Mouse (Mus musculus) right cerebral cortex, postnatal 10 days (tissue): ENCODE measurements around the gene Dlx2.

Experiments used
- DNase-seq, 2 experiments: peaks; one replicate each; pipeline ENCODE4 v3.0.0; 2021; ENCODE audit warnings: low spot score in 2 of 2

The Dlx2 gene

DNA sequence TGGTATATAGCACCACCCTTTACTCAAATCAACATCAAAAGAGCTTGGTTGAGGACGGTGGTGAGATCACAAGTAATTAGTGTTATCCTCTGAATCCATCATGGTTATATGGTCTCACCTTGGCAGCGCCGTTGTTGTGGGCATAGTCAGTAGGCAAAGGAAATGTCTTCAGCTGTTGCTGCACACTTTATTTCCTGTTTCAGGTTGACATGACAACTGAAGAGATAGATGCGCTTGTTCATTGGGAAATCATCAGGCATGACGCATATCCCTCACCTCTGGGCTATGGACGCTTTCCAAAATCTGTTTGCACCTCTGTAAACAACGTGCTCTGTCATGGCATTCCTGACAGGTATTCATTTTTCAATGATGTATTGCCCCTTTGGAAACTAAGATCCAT lies 35.3 kb downstream of the Dlx2 start:
- peak in 1 of 2 experiments; percentile 11 for DNase-seq

- no peak for DNase-seq
Observed at GRCm38 (mm10) chr2:71504852-71505251, 41.7 kb downstream of the Dlx2 start.

DNA sequence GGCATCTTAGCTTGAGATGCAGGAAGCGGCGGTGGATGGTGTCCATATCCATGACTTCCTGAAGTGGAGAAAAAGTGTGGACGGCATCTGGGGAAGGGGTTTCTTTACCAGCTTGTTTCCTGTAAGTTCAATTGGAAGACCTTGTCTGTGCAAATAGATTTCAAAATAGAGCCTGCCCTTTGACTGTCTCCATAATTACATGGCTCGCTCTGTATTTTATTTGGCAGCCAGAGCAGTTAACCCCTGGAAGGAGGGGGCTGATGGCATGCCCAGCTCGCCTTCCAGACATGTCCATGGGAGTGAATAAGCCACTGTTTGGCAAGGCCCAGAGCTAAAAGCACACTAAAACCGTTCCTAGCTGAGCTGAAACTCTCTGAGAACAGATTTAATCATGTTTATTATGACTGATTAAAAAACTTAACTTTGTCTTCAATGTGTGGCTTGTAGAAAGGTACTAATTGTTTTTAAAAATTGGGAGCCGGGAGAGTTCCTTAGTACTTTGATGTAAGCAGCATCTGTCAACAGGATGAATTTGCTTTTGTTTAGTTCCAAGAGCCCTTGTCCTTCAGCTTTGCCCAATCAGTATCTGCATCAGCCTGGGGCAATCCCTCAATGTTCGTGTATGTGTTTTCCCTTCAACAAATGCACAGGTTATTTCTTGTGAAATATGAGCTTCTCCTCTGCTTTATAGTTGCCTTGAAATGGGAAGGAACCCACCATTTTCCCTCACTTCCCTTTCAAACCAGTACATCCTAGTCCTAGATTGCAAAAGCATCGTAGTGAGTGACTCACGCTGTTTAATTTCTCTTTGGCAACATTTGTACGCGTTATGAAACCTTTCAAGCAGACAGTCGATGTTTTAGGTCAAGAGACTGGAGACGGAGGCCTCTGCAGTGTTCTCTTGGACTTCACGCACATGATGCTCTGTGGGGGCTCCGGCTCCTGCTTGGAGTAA lies 47.0 kb downstream of the Dlx2 start:
- no peak for DNase-seq

DNA sequence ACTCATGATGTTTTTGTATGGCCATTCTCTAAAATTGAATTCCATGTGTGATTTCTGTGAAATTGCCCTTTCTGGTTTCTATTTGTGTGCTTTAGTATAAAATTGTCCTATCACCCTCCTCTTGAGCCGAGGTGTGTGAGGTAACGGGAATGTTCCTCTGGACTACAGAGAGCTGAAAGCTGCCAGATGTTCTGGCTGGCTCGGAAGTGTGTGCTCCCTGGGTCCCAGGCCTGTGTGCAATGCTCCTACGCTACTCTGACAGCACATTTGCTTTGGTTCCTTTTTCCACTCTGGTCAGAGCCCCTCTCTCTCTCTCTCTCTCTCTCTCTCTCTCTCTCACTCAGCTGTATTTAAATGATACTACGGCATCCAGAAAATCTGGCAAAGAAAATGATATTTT lies 49.4 kb downstream of the Dlx2 start:
- no peak for DNase-seq

DNA sequence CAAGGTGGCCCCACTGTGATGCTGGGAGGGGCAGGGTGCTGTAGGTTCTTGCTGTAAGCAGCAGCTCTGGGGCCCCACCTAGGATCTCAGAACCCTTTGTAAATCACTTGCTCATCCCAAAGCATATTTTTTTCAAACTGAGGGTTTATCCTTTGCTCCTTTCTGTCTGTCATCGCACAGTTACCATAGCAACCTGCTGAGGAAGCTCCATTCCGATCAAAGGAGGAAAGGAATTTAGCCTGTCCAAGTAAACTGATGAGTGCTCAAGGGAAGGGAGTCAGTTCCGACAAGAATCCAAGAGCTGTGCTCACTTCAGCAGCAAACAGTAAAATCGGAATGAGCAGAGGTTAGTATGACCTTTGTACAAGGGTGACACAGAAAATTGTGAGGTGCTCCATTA lies 51.6 kb downstream of the Dlx2 start:
- DNase-seq = peak in 1 of 2 experiments; percentile 36

GRCm38 (mm10) chr2:71494503-71494902 lies 52.1 kb downstream of the Dlx2 start:
- DNase-seq = peak; percentile 50 to 53
